Mouse (Mus musculus): ENCODE data around the gene Gpr35.

DNA sequence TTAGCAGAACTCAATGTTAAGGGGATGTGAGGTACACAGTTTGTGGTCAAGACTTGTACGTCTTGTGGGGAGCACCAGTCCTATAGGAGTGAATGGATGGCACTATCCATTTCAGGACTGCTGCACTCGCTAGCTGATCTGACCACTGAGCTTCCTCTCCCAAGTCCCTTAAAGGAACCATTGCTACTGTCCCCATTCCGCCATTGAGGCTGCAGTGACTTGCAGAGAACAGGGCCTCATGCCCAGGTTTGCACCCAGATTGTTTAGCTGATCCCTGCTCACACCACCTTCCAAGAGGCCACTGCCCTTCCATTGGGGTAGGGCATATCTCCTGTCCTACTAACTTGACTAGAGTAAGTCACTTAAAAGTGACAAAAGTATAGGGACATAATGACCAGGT lies 42.0 kb upstream of the Gpr35 start:
- TF ChIP-seq POLR2A (IDR thresholded peaks at IDR 0.05; ENCODE audit: low read depth, low read length) (no peak), CTCF (IDR thresholded peaks at IDR 0.05; ENCODE audit: borderline replicate concordance, insufficient read depth, low read length) (no peak)
